Mouse (Mus musculus) C2C12 (cell line): Measurements from ENCODE around the gene Capn11.

ENCODE experiments used
- CTCF ChIP-seq: IDR thresholded peaks from one replicate; pipeline ENCODE4 v1.5.1; 2011; ENCODE audit not compliant: control insufficient read depth, insufficient read depth, insufficient read length
- MYOG ChIP-seq: IDR thresholded peaks from one replicate; pipeline ENCODE4 v1.6.1; 2011; ENCODE audit not compliant: control insufficient read depth, insufficient read length; ENCODE audit errors: extremely low read depth
- USF1 ChIP-seq: IDR thresholded peaks from one replicate; pipeline ENCODE4 v1.6.1; 2011; ENCODE audit warnings: low read depth, mild to moderate bottlenecking, control low read depth, moderate library complexity

DNA sequence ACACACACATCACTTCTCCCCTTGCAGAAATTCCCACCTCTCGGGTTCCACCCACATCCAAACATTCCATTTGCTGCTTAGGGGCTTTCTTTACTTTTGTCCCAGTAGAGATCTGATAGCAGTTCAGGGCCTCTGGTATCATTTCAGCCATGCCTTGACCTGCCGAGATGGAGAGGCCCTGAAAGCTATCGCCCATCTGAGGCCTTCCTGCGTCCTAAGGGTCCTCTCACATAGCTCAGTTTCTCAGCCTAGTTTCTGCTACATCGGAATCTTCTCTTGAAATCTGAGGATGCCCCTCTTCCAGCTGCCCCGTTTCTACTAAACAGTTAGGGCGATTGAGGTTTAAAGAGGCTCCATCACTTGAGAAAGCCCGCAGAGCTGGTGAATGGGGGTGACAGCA, 64.9 kb downstream of the Capn11 start:
- TF ChIP-seq MYOG (no peak), CTCF (no peak), USF1 (no peak)
